Mouse (Mus musculus) olfactory bulb, adult 2 months (tissue): ENCODE measurements around the gene Kctd12b.

ENCODE experiments used
- CTCF ChIP-seq: fragments of 200-500 bp; IDR thresholded peaks from 2 replicates; pipeline ENCODE4 v1.5.1; 2012; ENCODE audit warnings: low read depth, mild to moderate bottlenecking, low read length, moderate library complexity; ENCODE audit not compliant: insufficient read depth
- POLR2A ChIP-seq: fragments of 200-500 bp; IDR thresholded peaks from 2 replicates; pipeline ENCODE4 v1.6.1; 2012; ENCODE audit warnings: mild to moderate bottlenecking, low read depth, low read length, moderate library complexity; ENCODE audit not compliant: insufficient read depth

DNA sequence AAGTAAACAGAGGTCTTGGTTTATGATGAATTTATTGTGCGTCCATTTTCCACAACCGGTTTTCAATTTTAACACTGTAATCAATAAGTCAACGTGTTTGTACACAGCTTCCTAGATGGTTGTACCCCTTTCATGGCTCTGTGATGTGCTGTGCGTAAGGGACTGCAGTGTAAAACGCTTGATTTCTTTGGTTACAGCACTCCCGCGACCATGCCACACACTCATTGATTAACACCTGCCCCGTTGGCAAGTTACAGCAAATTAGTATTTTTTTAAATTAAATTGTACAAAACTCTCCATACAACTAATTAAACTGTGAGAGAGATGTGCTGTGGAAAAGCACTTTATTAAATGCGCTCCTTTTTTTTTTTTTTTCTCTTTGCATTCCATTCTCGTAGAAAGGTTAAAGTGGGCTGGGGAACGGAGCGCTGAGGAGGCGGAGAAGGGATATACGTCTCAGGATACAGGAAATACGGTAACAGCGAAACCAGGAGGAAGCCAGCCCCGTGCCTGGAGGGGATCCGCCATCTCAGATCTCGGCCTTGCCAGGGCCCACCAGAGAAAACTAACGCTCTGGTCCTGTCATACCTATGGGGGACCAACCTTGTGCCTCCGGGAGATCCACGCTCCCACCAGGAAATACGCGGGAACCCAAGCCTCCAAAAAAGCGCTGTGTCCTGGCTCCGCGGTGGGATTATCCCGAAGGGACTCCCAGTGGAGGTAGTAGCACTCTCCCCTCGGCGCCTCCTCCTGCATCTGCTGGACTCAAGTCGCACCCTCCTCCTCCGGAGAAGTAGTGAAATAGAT is 27.1 kb upstream of the Kctd12b start, which contains the start of gene Nbdy:
- no peak for TF ChIP-seq POLR2A
- TF ChIP-seq CTCF: no peak
